Mouse (Mus musculus): Measurements from ENCODE around the gene Fcrl1. TPM values are rescaled to one million over a fixed set of nuclear protein-coding genes. Genes with fewer than 3 reads are reported as not detected.
"Not testable (repeated sequence)": the region's sequence is repeated elsewhere in the genome, so short reads cannot be mapped to it uniquely, and the experiment has no call there.

Fcrl1 gene
- under 1 TPM in 1 of 2 experiments, not detected in 1; 0.54 TPM for total RNA-seq (2021)

DNA sequence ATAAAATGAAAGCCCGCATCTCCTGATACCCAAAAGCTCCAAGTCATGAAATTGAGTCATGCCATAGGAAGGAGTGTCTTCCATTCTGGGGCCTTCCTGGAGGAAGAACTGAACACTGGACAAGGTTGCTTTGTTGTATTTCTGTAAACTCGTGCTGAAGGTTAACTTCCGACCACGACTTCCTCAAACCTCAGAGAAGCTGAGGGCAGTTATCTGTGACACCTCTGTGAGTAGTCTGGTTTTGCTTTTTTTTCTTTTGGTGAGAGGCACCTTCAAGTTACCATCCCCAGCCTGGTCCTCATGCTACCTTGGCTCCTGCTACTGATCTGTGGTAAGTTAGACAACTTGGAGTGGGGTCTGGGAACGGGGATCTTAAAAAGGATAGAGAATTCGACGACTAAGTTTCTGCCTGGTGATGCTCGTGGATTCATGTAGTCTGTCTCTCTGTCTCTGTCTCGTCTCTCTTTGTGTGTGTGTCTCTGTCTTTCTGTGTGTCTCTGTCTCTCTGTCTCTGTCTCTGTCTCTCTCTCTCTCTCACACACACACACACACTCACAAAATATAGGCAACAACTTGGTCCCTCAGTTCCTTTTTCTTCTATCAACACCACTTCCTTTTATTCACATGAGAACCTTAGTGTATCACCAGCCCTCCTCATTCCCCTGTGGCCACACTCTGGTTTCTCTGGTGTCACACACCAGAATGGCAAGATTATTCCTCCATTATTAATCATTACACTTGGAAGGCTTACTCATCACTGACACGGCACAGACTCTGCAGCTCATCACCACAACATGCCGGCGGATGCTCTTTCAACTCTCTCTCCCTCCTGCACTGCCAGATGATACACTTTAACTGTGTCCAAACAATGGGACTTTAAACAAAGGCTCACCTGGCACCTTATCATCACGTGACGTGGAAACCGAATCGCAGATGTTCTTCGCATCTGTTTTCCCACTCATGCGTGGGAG, at the start of gene Fcrl1:
Gene Fcrl1 (plus strand): TSS at position 193 of the 971 bp plus-strand sequence.
- no peak for DNase-seq (ENCODE audit: extremely low spot score in 1 of 2, low spot score in 1 of 2)

DNA sequence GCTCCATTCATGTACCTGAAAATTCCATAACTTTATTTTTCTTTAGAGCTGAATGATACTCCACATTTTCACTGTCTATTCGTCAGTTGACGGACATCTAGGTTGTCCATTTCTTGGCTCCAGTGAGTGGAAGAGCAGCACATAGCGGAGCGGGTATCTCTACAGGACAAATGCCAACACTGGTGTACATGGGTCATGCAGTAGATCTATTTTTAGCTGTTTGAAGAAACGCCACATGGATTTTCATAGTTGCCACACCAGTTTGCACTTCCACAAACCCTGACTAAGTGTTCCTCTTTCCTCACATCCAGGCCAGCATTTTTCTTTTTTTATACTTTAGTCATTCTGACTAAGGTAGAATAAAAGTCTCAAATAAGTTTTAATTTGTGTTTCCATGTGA, 38.3 kb upstream of the Fcrl1 start:
- DNase-seq (ENCODE audit: extremely low spot score in 1 of 2, low spot score in 1 of 2): no peak

DNA sequence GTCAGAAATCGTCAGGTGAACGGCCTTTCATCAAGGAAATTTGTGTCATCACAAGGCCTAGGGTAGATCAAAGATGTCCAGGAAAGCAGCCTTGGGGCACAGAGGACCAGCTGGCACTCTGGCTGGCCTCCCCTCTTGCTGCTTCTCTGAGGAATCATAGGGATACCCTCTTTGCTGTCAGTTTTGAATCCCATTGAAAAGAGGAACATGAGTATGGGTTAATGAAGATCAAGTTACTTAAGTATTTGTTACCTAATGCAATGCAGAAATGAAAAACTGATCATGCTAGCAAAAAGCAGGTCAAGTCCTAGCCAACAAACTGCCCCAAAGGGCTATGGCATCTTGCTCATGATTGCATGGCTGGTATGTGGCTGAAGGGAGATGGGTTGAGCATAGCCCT, 25.2 kb upstream of the Fcrl1 start:
- not testable (repeated sequence) for DNase-seq (ENCODE audit: extremely low spot score in 1 of 2, low spot score in 1 of 2)

DNA sequence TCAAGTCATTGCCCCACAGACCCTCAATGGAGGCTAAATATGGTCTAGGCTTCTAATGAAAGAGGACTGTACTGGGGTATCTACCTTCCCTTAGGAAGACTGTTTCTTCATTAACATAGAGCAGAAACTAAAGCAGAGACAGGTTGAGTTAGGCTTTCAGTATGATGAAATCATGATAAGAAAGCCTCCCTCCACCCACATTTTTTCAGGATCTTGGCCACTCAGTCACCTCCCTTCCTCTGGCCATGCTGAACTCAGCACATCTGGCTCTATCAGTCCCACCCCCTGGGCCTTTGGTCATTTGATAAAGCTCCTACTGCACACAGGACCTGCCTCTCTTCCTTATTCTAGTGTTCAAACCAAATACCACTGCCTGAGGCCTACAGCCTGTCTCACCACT, 18.6 kb upstream of the Fcrl1 start, which contains the start of gene Cd5l:
Gene Cd5l (plus strand): TSS at position 301 of the 400 bp plus-strand sequence.
- no peak for DNase-seq (ENCODE audit: extremely low spot score in 1 of 2, low spot score in 1 of 2)

DNA sequence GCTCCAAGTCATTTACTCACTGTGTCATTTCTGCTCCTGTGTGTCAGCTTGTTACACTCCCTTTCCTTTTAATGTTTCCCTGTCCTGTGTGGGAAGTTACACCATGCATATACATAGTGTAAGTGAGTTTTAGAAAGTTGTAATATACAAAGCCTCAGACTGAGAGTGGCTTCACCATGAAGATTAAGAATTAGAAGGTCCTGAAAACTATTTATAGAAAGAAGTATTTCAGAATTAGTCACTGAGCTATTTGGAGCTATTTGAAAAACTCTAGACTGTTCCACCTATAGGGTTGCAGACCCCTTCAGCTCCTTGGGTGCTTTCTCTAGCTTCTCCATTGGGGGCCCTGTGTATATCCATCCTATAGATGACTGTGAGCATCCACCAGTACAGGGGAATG, 17.0 kb upstream of the Fcrl1 start:
- no peak for DNase-seq (ENCODE audit: extremely low spot score in 1 of 2, low spot score in 1 of 2)

DNA sequence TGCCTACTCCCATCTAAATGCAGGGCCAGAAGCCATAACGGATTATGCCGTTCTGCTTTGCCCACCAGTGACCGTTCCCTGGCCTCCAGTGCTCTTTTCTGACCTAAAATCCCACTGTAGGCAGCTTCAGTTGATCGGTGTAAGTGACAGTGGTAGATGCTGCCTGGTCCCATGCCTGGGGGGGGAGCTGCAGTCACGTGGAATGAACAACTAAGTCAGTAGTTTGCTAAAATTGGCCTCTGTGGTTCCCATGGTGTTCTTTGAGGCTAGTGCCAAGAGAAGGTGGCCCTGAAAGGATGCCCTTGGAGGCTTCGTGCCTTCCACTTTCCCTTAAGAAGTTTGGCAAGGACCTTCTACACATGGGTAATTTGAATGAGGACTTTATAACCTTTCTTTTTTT, 15.7 kb upstream of the Fcrl1 start:
- DNase-seq (ENCODE audit: extremely low spot score in 1 of 2, low spot score in 1 of 2): no peak

DNA sequence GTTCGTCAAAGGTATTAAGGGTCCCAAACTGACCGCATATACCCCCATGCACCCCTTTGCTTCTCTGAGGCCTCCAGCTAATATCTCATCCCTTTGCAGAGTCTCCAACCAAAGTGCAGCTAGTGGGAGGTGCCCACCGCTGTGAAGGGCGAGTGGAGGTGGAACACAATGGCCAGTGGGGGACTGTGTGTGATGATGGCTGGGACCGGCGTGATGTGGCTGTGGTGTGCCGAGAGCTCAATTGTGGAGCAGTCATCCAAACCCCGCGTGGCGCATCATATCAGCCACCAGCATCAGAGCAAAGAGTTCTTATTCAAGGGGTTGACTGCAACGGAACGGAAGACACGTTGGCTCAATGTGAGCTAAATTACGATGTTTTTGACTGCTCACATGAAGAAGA, 10.5 kb upstream of the Fcrl1 start:
- no peak for DNase-seq (ENCODE audit: extremely low spot score in 1 of 2, low spot score in 1 of 2)

DNA sequence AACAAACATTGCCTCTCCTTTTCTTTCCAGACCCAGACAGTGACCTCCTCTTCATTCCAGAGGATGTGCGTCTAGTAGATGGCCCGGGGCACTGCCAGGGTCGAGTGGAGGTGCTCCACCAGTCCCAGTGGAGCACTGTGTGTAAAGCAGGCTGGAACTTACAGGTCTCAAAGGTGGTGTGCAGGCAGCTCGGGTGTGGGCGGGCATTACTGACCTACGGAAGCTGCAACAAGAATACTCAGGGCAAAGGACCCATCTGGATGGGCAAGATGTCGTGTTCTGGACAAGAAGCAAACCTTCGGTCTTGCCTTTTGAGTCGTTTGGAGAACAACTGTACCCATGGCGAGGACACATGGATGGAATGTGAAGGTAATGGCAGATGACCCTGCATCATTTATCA, 8.7 kb upstream of the Fcrl1 start:
- no peak for DNase-seq (ENCODE audit: extremely low spot score in 1 of 2, low spot score in 1 of 2)

DNA sequence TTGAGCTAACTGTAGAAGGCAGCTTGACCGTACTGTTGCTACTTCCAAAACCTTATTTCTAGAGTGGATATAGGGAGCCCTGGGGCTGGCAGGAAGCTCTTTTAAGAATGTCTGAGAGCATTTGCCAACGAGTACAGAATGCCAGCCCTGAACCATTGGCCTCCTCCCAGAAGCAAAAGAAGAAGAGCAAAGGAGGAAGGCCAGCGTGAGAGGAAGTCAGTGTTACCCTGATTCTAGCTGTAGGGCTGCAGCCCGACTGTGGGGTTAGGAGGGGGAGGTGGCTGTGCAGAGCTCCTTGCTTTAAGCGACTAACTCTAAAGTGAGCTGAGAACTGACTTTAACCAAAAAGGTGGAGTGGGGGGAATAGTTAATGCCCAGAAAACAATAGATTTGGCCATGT, 7.0 kb upstream of the Fcrl1 start:
- DNase-seq (ENCODE audit: extremely low spot score in 1 of 2, low spot score in 1 of 2): no peak

DNA sequence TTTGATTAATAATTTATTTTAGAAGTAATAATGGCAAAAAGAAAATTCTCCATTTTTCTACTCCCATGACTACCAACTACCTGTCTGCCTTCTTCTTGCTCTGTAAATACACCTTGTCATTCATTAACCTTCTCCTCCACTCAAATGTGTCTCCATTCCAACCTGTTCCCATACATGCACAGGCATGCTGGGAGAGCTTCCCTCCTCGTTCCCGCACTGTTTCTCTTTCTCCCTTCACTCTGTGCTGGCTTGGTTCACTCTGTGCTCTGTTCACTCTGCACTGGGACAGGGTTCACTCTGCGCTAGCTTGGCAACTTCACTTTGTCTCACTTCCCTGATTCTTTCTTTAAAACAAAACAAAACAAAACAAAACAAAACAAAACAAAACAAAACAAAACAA, 1.0 kb downstream of the Fcrl1 start:
- DNase-seq (ENCODE audit: extremely low spot score in 1 of 2, low spot score in 1 of 2): no peak

DNA sequence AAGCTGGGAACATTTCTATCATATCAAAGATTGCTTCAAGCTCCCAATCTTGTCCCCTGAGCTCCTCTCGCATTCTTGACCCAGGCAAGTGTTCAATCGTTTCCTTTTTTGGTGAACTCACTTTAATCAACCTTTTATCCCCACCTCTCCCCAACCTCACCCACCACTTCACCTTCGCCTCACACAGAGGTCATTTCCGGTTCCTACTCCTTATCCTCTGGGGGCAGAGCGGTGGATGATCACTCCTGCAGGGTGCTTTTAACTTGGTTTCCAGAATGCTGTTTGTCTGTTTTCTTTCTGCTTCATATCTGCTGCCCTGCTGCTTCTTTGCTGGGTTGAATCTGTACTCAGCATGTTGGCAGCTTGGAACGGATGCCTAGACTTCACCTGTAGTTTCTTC, 1.5 kb downstream of the Fcrl1 start:
- no peak for DNase-seq (ENCODE audit: extremely low spot score in 1 of 2, low spot score in 1 of 2)

DNA sequence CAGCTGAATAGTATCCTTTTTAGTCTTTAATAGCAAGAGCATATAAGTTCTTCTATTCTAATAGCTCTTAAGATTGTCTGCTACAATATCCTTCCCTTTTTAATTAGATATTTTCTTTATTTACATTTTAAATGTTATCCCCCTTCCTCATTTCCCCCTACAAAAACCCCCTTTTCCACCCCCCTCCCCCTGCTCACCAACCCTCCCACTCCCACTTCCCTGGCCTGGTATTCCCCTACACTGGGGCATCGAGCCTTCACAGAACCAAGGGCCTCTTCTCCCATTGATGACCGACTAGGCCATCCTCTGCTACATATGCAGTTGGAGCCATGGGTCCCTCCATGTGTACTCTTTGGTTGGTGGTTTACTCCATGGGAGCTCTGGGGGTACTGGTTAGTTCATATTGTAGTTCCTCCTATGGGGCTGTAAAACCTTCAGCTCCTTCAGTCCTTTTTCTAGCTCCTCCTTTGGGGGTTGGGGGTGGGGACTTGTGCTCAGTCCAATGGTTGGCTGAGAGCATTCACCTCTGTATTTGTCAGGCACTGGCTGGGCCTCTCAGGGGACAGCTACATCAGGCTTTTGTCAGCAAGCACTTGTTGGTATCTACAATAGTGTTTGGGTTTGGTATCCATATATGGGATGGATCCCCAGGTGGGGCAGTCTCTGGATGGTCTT, 3.6 kb downstream of the Fcrl1 start:
- DNase-seq (ENCODE audit: extremely low spot score in 1 of 2, low spot score in 1 of 2): not testable (repeated sequence)

DNA sequence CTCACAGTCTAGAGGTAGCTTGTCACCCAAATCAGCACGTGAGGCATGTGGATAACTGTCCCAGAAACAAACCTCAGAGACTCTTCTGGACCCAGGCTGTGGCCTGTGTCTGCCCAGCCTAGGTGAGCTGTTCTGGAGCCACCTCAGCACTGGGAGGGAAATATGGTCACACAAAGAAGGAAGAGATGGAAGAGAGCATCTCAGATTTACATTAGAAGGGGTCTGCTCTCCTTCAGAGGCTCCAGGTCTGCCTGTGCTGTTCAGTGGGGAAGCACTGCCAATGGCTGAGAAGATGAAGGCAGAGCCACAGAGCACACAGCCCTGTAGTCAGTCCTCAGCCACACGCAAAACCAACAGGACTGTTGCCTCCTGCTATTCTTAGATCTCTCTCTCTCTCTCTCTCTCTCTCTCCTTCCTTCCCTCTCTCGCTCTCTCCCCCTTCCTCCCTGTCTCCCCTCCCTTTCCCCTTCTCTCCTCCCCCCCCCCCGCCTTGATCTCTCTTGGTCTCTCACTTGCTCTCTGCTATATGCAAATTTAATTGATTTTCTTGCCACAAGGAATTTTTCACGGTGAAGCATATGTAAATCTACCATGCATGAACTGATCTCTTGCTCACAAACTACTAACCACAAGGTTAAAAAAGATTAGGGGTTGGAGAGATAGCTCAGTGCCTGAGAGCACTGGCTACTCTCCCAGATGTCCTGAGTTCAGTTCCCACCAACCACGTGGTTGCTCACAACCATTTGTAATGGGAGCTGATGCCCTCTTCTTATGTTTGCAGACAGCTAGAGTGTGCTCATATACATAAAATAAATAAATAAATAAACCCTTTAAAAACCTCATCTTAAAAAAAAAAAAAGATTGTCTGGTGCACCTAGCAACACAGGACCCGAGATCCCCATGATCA, 5.9 kb downstream of the Fcrl1 start:
- DNase-seq (ENCODE audit: extremely low spot score in 1 of 2, low spot score in 1 of 2): no peak

DNA sequence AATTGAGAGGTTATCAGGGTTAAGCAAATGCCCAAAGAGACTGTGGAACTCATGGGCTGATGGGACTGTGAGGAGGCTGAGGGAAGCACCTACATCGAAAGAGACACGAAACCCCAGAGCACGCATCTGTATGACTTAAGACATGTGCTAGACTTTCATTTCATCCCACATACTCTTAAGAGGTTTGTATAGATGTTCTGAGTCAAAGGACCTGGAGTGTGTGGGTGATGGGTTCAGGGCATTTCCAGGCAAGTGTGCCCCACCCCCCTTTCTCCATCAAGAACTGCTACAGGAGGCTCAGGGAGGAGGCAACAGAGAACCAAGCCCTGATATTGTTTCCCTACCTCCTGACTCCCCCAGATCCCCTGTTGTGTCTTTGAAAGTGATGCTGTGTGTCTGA, 7.1 kb downstream of the Fcrl1 start:
- no peak for DNase-seq (ENCODE audit: extremely low spot score in 1 of 2, low spot score in 1 of 2)

DNA sequence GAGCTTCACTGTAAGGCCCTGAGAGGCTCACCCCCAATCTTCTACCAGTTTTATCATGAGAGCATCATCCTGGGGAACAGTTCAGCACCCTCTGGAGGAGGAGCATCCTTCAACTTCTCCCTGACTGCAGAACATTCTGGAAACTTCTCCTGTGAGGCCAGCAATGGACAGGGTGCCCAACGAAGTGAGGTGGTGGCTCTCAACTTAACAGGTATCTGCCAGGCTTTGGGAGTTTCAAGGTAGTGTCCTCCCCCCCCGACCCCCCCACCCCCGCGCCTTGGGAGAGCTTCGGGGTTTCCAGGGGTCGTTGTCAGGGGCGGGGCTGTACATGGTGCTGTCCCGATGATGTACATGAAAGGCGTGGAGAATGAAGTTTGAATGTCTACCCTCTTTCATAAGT, 8.9 kb downstream of the Fcrl1 start:
- no peak for DNase-seq (ENCODE audit: extremely low spot score in 1 of 2, low spot score in 1 of 2)

DNA sequence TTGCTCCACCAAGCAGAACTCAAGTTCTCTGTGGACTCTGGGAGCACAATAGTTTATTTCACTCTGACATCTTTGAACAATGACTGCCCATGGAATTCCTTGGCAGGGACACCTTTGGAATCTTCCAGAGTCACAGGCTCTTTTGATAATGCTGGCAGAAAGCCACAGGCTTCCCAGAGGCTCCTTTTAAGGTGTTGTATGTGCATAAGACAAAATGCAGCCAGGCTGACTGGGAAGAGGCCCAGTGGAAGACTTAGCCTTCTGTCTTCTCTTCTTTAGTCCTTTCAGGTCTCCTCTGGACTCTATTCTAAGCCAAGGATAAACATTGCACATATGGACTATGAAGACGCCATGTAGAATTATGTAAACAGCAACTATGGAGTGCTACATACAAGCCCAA, 14.7 kb downstream of the Fcrl1 start:
- no peak for DNase-seq (ENCODE audit: extremely low spot score in 1 of 2, low spot score in 1 of 2)

DNA sequence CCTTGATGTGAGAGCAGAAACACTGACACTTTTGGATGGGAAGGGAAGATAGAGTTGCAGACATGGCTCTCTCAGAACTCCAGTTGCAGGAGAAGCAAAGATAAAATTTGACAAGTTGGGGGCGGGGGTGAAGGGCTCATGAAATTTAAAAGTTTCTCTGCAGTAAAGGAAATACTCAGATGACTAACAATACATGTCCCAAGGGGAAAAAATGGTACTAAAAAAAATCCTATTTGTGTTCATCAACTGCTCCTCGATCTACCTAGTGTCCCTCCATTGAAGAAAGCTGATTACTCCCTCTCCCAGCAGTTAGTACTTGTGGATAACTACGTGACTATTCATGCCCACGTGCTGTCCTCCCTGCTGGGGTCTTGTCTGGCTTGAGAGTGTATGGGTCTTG, 22.6 kb downstream of the Fcrl1 start:
- DNase-seq (ENCODE audit: extremely low spot score in 1 of 2, low spot score in 1 of 2): no peak

DNA sequence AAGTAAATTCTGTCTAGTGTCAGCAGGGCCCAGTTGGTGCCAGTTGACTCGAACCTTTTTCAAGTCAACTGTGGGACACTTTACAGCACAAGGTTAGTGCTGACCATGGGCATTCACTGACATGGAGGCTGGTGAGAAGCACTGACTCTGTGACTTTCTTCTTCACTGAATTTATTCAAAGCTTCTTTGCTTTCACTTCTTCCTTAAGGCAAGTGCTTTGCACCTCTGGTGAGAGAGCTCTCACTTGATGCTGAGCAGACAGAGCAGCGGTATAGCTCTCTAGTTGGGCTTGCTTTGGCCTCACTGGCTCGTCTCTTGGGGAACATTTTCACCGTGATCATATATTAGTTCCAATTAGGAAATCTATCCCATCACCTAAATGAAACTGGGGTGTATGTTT, 23.7 kb downstream of the Fcrl1 start:
- no peak for DNase-seq (ENCODE audit: extremely low spot score in 1 of 2, low spot score in 1 of 2)

DNA sequence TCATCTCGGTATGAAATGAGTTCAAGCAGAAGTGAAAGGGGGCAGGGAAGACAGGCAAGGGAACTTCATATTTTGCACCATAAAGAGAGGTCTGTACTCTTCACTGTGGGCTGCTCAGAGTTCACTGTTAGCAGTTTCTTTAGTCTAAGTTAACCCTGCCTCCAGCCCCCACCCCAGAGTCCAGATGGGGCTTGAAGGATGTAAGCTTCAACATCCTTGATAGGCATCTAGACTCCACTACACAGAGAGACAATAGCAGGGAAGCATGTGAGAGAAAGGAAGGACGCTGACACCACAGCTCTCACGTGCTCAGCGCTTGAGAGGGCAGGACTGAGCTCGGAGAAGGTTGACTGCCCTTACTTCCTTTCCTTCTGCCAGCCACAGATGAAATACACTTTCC, 25.1 kb downstream of the Fcrl1 start:
- no peak for DNase-seq (ENCODE audit: extremely low spot score in 1 of 2, low spot score in 1 of 2)

DNA sequence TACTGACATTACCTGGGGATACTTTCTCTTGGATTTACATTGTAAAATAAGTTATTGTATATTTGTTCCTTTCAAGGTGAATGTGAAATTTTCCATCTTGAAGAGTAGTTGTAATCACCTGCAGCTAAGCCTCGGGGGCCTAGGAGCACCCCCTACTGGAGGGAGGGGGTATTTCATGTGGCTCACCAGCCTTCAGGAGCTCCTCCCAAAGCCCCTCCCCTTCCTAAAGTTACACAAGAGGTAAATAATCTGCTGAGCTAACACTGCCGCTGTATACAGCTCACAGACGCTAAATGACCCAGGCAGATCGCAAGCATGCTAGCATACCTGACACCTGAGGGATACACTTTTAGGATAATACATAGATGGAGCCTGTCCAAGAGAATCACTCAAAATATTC, 32.0 kb downstream of the Fcrl1 start:
- DNase-seq (ENCODE audit: extremely low spot score in 1 of 2, low spot score in 1 of 2): no peak
